Mouse (Mus musculus) liver, postnatal 0 days (tissue): ENCODE measurements around the gene Higd1a. TPM values are rescaled to one million over a fixed set of nuclear protein-coding genes. Genes with fewer than 3 reads are reported as not detected.

Experiments
- ATAC-seq: fragments of 200-750 bp; cut with Nextera tagmentation; 2 replicates; pipeline ENCODE4 v1.8.0; 2017; ENCODE audit warnings: mild to moderate bottlenecking, moderate library complexity
- DNase-seq: peaks from one replicate; pipeline ENCODE4 v3.0.0-alpha.2; 2016
- H3K27ac ChIP-seq: fragments of 300-500 bp; sonication (generic); 2 replicates; pipeline ENCODE4 v1.5.1; 2014; ENCODE audit warnings: antibody characterized with exemption, moderate library complexity, mild to moderate bottlenecking, low read depth
- H3K27me3 ChIP-seq: fragments of 300-500 bp; sonication (generic); 2 replicates; pipeline ENCODE4 v1.6.1; 2014; ENCODE audit warnings: low read length, control low read depth, mixed read lengths; ENCODE audit not compliant: insufficient read depth
- H3K36me3 ChIP-seq: fragments of 300-500 bp; sonication (generic); replicated peaks from 2 replicates; pipeline ENCODE4 v1.6.1; 2014; ENCODE audit warnings: mild to moderate bottlenecking, control low read depth, low read length, moderate library complexity, mixed read lengths; ENCODE audit not compliant: insufficient read depth
- H3K4me1 ChIP-seq: fragments of 300-500 bp; sonication (generic); 2 replicates; pipeline ENCODE4 v1.6.1; 2014; ENCODE audit warnings: antibody characterized with exemption, mild to moderate bottlenecking, control low read depth; ENCODE audit not compliant: insufficient read depth
- H3K4me2 ChIP-seq: fragments of 300-500 bp; sonication (generic); 2 replicates; pipeline ENCODE4 v1.6.1; 2014; ENCODE audit warnings: low read depth, mild to moderate bottlenecking, low read length, moderate library complexity, mixed read lengths
- H3K4me3 ChIP-seq: fragments of 300-500 bp; sonication (generic); 2 replicates; pipeline ENCODE4 v1.5.1; 2014; ENCODE audit warnings: low read depth, low read length
- H3K9ac ChIP-seq: fragments of 300-500 bp; sonication (generic); replicated peaks from 2 replicates; pipeline ENCODE4 v1.6.1; 2014; ENCODE audit warnings: mild to moderate bottlenecking, moderate library complexity
- H3K9me3 ChIP-seq: fragments of 300-500 bp; sonication (generic); 2 replicates; pipeline ENCODE4 v1.6.1; 2016; ENCODE audit warnings: mild to moderate bottlenecking, control low read depth, low read length, mixed read lengths
- CTCF ChIP-seq: sonication (generic); IDR thresholded peaks from 2 replicates; pipeline ENCODE4 v1.5.1; 2016; ENCODE audit warnings: antibody characterized with exemption, low read depth
- EP300 ChIP-seq: IDR thresholded peaks from 2 replicates; pipeline ENCODE4 v1.6.1; 2016; ENCODE audit warnings: antibody characterized with exemption, low read depth, mild to moderate bottlenecking
- WGBS: fragments of 180-500 bp; shearing (Covaris S2); extraction: QIAGEN DNeasy Blood & Tissue Kit; methylation state at CpG from one replicate; pipeline ENCODE4 v1.1.7; 2014; ENCODE audit not compliant: insufficient replicate concordance; 5-methylcytosine and 5-hydroxymethylcytosine counted together
- polyA plus RNA-seq: library from polyadenylated mRNA; unstranded; fragments of >200 nt; fragmentation: Nextera tagmentation; extraction: Ambion mirVana; gene quantifications from 2 replicates; pipeline ENCODE4 v1.2.1, GENCODE M21; 2015

Gene Higd1a
- polyA plus RNA-seq, 1 experiment from 2014 or later: 134 TPM

DNA sequence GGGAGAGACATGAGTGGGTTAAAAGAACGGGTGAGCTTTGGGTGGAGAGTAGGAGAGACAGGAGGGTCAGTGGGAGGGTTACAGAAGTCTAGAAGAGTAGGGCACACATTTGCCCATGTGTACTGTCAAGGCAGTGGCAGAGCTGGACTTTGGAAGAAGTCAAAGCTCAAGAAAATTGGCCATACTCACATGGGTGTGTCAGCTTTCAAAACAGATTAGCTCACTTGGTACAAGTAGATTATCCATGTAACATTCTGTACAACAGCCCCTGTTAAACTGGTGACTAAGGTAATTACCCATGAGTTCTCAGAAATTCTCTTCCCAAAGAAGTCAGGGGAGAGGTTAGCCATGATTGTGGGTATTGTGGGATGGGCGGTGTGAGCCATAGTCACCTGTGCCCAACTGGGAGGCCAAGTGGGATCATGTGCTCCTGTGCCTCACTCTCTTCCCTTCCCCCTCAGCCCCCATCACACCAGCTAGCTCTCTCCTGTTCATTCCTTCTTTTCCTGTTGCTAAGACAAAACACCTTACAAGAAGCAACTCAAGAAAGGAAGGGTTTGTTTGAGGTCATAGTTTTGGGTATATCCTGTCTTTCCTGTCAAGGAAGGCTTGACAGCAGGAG lies 14.0 kb upstream of the Higd1a start:
- no peak for TF ChIP-seq CTCF
- no peak for TF ChIP-seq EP300
- Histone ChIP-seq H3K9ac (no peak overlapping the region), H3K36me3 (no peaks in the 10 kb centered on the region), H3K9me3 (no peaks in the 10 kb centered on the region), H3K4me2 (no peak overlapping the region), H3K4me3 (no peak overlapping the region), H3K4me1 (no peaks in the 10 kb centered on the region), H3K27me3 (no peaks in the 10 kb centered on the region), H3K27ac (no peak overlapping the region)
- DNase-seq (no peak), ATAC-seq (no peak)
- WGBS: 69% methylated on average over 2 of the region's 2 CpGs

- ATAC-seq (no peak), DNase-seq (no peak)
- Histone ChIP-seq H3K4me2 (no peak overlapping the region), H3K36me3 (no peaks in the 10 kb centered on the region), H3K27ac (no peak overlapping the region), H3K9ac (no peak overlapping the region), H3K4me1 (no peaks in the 10 kb centered on the region), H3K27me3 (no peaks in the 10 kb centered on the region), H3K9me3 (no peaks in the 10 kb centered on the region), H3K4me3 (no peak overlapping the region)
- 65% methylated on average over 4 of the region's 4 CpGs for WGBS
- no peak for TF ChIP-seq EP300
- no peak for TF ChIP-seq CTCF
Measured at GRCm38 (mm10) chr9:121869973-121870515, 11.9 kb upstream of the Higd1a start.

DNA sequence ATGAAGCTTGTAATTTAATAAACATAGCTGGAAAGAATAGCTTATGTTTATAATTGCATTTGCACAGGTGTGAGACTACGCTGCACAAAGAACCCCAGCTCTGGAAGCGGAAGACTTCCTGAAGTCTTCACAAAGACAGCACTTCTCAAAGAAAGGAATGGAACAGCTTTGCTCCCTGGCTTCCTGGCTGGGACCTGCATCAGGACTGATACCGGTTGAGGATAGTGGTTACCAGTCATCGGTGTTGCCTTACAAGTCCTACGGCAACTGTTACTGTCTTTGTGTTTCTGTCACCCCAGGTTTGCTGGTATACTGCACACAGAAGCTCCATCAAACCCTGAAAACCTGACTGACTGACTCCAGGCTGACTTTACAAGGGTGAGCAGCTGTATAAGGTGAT lies 11.3 kb upstream of the Higd1a start:
- no peak for DNase-seq
- Histone ChIP-seq H3K9me3 (no peaks in the 10 kb centered on the region), H3K36me3 (no peaks in the 10 kb centered on the region), H3K4me1 (no peaks in the 10 kb centered on the region), H3K4me3 (no peak overlapping the region), H3K4me2 (no peak overlapping the region), H3K27me3 (no peaks in the 10 kb centered on the region), H3K9ac (no peak overlapping the region), H3K27ac (no peak overlapping the region)
- ATAC-seq: no peak
- WGBS: 81% methylated on average over 5 of the region's 5 CpGs
- no peak for TF ChIP-seq EP300
- TF ChIP-seq CTCF: no peak

- DNase-seq (no peak), ATAC-seq (no peak)
- Histone ChIP-seq H3K36me3 (no peaks in the 10 kb centered on the region), H3K4me2 (no peak overlapping the region), H3K27ac (no peak overlapping the region), H3K9ac (no peak overlapping the region), H3K27me3 (no peaks in the 10 kb centered on the region), H3K4me1 (no peaks in the 10 kb centered on the region), H3K4me3 (no peak overlapping the region), H3K9me3 (no peaks in the 10 kb centered on the region)
- 68% methylated on average over 6 of the region's 6 CpGs for WGBS
- no peak for TF ChIP-seq EP300
- TF ChIP-seq CTCF: no peak
Measured at GRCm38 (mm10) chr9:121868236-121868635, 10.1 kb upstream of the Higd1a start.

GRCm38 (mm10) chr9:121867632-121868031 lies 9.5 kb upstream of the Higd1a start:
- ATAC-seq (no peak), DNase-seq (no peak)
- Histone ChIP-seq H3K27ac (no peak overlapping the region), H3K36me3 (no peaks in the 10 kb centered on the region), H3K4me3 (no peak overlapping the region), H3K9me3 (no peaks in the 10 kb centered on the region), H3K4me1 (no peaks in the 10 kb centered on the region), H3K4me2 (no peak overlapping the region), H3K9ac (no peak overlapping the region), H3K27me3 (no peaks in the 10 kb centered on the region)
- 81% methylated on average over 6 of the region's 6 CpGs for WGBS
- TF ChIP-seq CTCF (no peak), EP300 (no peak)

DNA sequence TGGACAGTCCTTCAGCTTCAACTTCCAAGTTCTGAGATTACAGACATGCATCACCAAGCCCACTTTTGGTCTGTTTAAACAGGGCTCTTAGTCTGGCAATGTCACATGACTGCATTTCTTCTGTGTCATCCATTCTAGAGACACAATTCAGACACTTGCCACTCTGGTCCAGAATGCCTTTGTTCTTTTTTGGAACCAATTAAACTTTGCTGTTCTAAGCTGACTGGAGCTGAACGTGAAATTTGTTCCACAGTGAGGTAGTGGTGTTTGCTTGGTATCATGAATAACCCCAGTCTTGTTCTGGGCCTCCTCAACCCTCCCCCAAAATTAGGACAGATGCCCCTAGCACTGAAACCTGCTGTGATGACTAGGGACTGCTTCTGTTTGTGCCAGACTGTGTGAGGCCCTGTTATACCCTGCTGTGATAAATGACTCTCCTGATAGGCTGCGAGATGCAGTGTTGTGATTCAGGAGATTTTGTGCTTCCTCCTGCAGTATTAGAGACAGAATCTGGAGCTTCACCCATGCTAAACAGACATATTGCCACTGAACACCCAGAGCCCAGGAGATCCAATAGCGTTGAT lies 7.4 kb upstream of the Higd1a start:
- Histone ChIP-seq H3K27me3 (no peaks in the 10 kb centered on the region), H3K4me1 (no peaks in the 10 kb centered on the region), H3K27ac (no peak overlapping the region), H3K9me3 (no peaks in the 10 kb centered on the region), H3K36me3 (no peaks in the 10 kb centered on the region), H3K9ac (no peak overlapping the region), H3K4me2 (no peak overlapping the region), H3K4me3 (no peak overlapping the region)
- ATAC-seq: no peak
- no peak for TF ChIP-seq EP300
- TF ChIP-seq CTCF: no peak
- no peak for DNase-seq
- 51% methylated on average over 3 of the region's 3 CpGs for WGBS
